Mouse (Mus musculus): ENCODE data around the gene Lenep. TPM values are rescaled to one million over a fixed set of nuclear protein-coding genes. Genes with fewer than 3 reads are reported as not detected.
A peak's percentile ranks its signal among the peaks of the same experiment; 100 is the strongest.

Lenep gene
- total and polyA plus RNA-seq, 3 experiments = not detected

- peaks cover 11 to 37% of the 10 kb centered on the region in 2 experiments for H3K4me1 ChIP-seq (ENCODE audit: control insufficient read depth in 1 of 2, insufficient read depth in 2 of 2, low read length in 2 of 2)
- peaks cover 0 to 30% of the 10 kb centered on the region in 2 experiments; a peak in 2 of 4 replicates for H3K36me3 ChIP-seq (ENCODE audit: control insufficient read depth in 1 of 2, insufficient read depth in 2 of 2, low read length in 2 of 2)
- no peaks in the 10 kb centered on the region for H3K9me3 ChIP-seq (replicated peaks; ENCODE audit: insufficient read depth, low read length)
- H3K79me2 ChIP-seq (ENCODE audit: control insufficient read depth, insufficient read depth, low read length, poor library complexity) = peaks cover 16% of the 10 kb centered on the region
- TF ChIP-seq RAD21 (IDR thresholded peaks at IDR 0.05; ENCODE audit: low read depth, low read length) = no peak
- TF ChIP-seq TAL1 (IDR thresholded peaks at IDR 0.05; ENCODE audit: low read length) = no peak
- no peak for TF ChIP-seq KAT2A (conservative IDR thresholded peaks at IDR 0.05; ENCODE audit: low read depth, low read length)
- no peak for TF ChIP-seq GABPA (IDR thresholded peaks at IDR 0.05; ENCODE audit: low read depth, low read length)
- no peak for TF ChIP-seq NRF1 (IDR thresholded peaks at IDR 0.05; ENCODE audit: insufficient read depth, low read depth, low read length, poor library complexity, severe bottlenecking)
- TF ChIP-seq MAZ (IDR thresholded peaks at IDR 0.05; ENCODE audit: low read depth, low read length) = no peak; the same call in 1 of the 2 replicates
- TF ChIP-seq E2F4 (IDR thresholded peaks at IDR 0.05; ENCODE audit: borderline replicate concordance, low read depth, low read length) = no peak
- no peak for TF ChIP-seq MAX (IDR thresholded peaks at IDR 0.05; ENCODE audit: low read length)
- TF ChIP-seq MYC (IDR thresholded peaks at IDR 0.05; ENCODE audit: low read depth, low read length) = no peak
- TF ChIP-seq ZMIZ1 (IDR thresholded peaks at IDR 0.05; ENCODE audit: low read depth, low read length) = no peak
- no peak for TF ChIP-seq TCF12 (IDR thresholded peaks at IDR 0.05; ENCODE audit: low read depth, low read length)
- no peak for TF ChIP-seq NELFE (IDR thresholded peaks at IDR 0.05; ENCODE audit: low read depth, low read length)
- no peak for TF ChIP-seq POLR2AphosphoS2 (IDR thresholded peaks at IDR 0.05; ENCODE audit: low read length)
- TF ChIP-seq JUND (IDR thresholded peaks at IDR 0.05; ENCODE audit: low read depth, low read length) = no peak
- TF ChIP-seq UBTF (IDR thresholded peaks at IDR 0.05; ENCODE audit: borderline replicate concordance, insufficient read depth, low read depth, low read length) = no peak
- TF ChIP-seq MYB (IDR thresholded peaks at IDR 0.05; ENCODE audit: low read depth, low read length) = no peak
- TF ChIP-seq MXI1 (IDR thresholded peaks at IDR 0.05; ENCODE audit: low read depth, low read length) = no peak
- TF ChIP-seq POLR2A (IDR thresholded peaks at IDR 0.05; ENCODE audit: control insufficient read depth in 1 of 2, insufficient read depth in 1 of 2, low read depth in 1 of 2, low read length in 2 of 2, poor library complexity in 1 of 2) = no peak
- no peak for TF ChIP-seq USF1 (IDR thresholded peaks at IDR 0.05; ENCODE audit: low read depth, low read length)
- no peaks in the 10 kb centered on the region for H3K27me3 ChIP-seq (ENCODE audit: control insufficient read depth in 1 of 2, insufficient read depth in 2 of 2, low read length in 2 of 2)
- no peak overlapping the region for H3K4me3 ChIP-seq (ENCODE audit: control insufficient read depth in 1 of 2, insufficient read depth in 1 of 2, low read depth in 2 of 2, low read length in 2 of 2)
- peak overlapping the region; percentile 54 for H3K27ac ChIP-seq (ENCODE audit: control insufficient read depth, low read depth, low read length)
- peak overlapping the region; percentile 32 for H3K9ac ChIP-seq (ENCODE audit: control insufficient read depth, low read depth, low read length, poor library complexity, severe bottlenecking)
- DNase-seq (ENCODE audit: low read depth, low spot score) = no peak
Measured at GRCm38 (mm10) chr3:89390111-89390515, 12.5 kb downstream of the Lenep start.

GRCm38 (mm10) chr3:89388901-89389740 is 13.5 kb downstream of the Lenep start:
- peak; percentile 85 for DNase-seq (ENCODE audit: low read depth, low spot score)
- Histone ChIP-seq H3K27ac (ENCODE audit: control insufficient read depth, low read depth, low read length) (peak overlapping the region; percentile 46), H3K36me3 (ENCODE audit: control insufficient read depth in 1 of 2, insufficient read depth in 2 of 2, low read length in 2 of 2) (peaks cover 0 to 30% of the 10 kb centered on the region in 2 experiments; a peak in 2 of 4 replicates), H3K79me2 (ENCODE audit: control insufficient read depth, insufficient read depth, low read length, poor library complexity) (peaks cover 16% of the 10 kb centered on the region), H3K9ac (ENCODE audit: control insufficient read depth, low read depth, low read length, poor library complexity, severe bottlenecking) (no peak overlapping the region), H3K4me3 (ENCODE audit: control insufficient read depth in 1 of 2, insufficient read depth in 1 of 2, low read depth in 2 of 2, low read length in 2 of 2) (no peak overlapping the region), H3K9me3 (replicated peaks; ENCODE audit: insufficient read depth, low read length) (no peaks in the 10 kb centered on the region), H3K27me3 (ENCODE audit: control insufficient read depth in 1 of 2, insufficient read depth in 2 of 2, low read length in 2 of 2) (no peaks in the 10 kb centered on the region), H3K4me1 (ENCODE audit: control insufficient read depth in 1 of 2, insufficient read depth in 2 of 2, low read length in 2 of 2) (peaks cover 11 to 36% of the 10 kb centered on the region in 2 experiments)
- no peak for TF ChIP-seq JUND (IDR thresholded peaks at IDR 0.05; ENCODE audit: low read depth, low read length)
- TF ChIP-seq SIN3A (IDR thresholded peaks at IDR 0.05; ENCODE audit: low read length) = peak; percentile 2; the same call in 1 of the 2 replicates
- 0 out of 2 replicates have a peak, but pooled peaks have one; percentile 4 for TF ChIP-seq ELF1 (IDR thresholded peaks at IDR 0.05; ENCODE audit: low read depth, low read length)
- peak; percentile 100 for TF ChIP-seq HCFC1 (IDR thresholded peaks at IDR 0.05; ENCODE audit: low read depth, low read length)
- TF ChIP-seq CHD2 (IDR thresholded peaks at IDR 0.05; ENCODE audit: low read length) = no peak
- no peak for TF ChIP-seq ETS1 (IDR thresholded peaks at IDR 0.05; ENCODE audit: low read depth, low read length)
- peak; percentile 98 for TF ChIP-seq KAT2A (conservative IDR thresholded peaks at IDR 0.05; ENCODE audit: low read depth, low read length)
- no peak for TF ChIP-seq MXI1 (IDR thresholded peaks at IDR 0.05; ENCODE audit: low read depth, low read length)
- TF ChIP-seq MAX (IDR thresholded peaks at IDR 0.05; ENCODE audit: low read length) = no peak
- no peak for TF ChIP-seq MAZ (IDR thresholded peaks at IDR 0.05; ENCODE audit: low read depth, low read length)
- no peak for TF ChIP-seq POLR2AphosphoS5 (IDR thresholded peaks at IDR 0.05; ENCODE audit: borderline replicate concordance, low read depth, low read length)
- 0 out of 2 replicates have a peak, but pooled peaks have one; percentile 41 for TF ChIP-seq TBP (IDR thresholded peaks at IDR 0.05; ENCODE audit: low read depth, low read length)
- no peak for TF ChIP-seq EP300 (IDR thresholded peaks at IDR 0.05; ENCODE audit: low read depth in 1 of 2, low read length in 2 of 2)
